Mouse (Mus musculus) lung, embryonic 15.5 days (tissue): ENCODE results near the gene Hagh. TPM values are rescaled to one million over a fixed set of nuclear protein-coding genes. Genes with fewer than 3 reads are reported as not detected.

Experiments used
- ATAC-seq: fragments of 200-750 bp; cut with Nextera tagmentation; 2 replicates; pipeline ENCODE4 v1.8.0; 2017; ENCODE audit warnings: moderate number of reproducible peaks, borderline replicate concordance; ENCODE audit not compliant: low FRiP score, low TSS enrichment; ENCODE audit errors: extremely low read depth
- H3K27ac ChIP-seq: fragments of 300-500 bp; sonication (generic); 2 replicates; pipeline ENCODE4 v1.5.1; 2015; ENCODE audit warnings: moderate library complexity, mild to moderate bottlenecking, inconsistent platforms
- H3K27me3 ChIP-seq: fragments of 300-500 bp; sonication (generic); 2 replicates; pipeline ENCODE4 v1.6.1; 2015; ENCODE audit warnings: inconsistent platforms
- H3K36me3 ChIP-seq: fragments of 300-500 bp; sonication (generic); 2 replicates; pipeline ENCODE4 v1.6.1; 2015; ENCODE audit warnings: inconsistent platforms
- H3K4me1 ChIP-seq: fragments of 300-500 bp; sonication (generic); 2 replicates; pipeline ENCODE4 v1.6.1; 2015; ENCODE audit warnings: inconsistent platforms
- H3K4me2 ChIP-seq: fragments of 300-500 bp; sonication (generic); 2 replicates; pipeline ENCODE4 v1.6.1; 2015; ENCODE audit warnings: inconsistent platforms, mild to moderate bottlenecking, moderate library complexity
- H3K4me3 ChIP-seq: fragments of 300-500 bp; sonication (generic); 2 replicates; pipeline ENCODE4 v1.5.1; 2015; ENCODE audit warnings: mild to moderate bottlenecking, inconsistent platforms
- H3K9ac ChIP-seq: fragments of 300-500 bp; sonication (generic); 2 replicates; pipeline ENCODE4 v1.6.1; 2015; ENCODE audit warnings: inconsistent platforms
- H3K9me3 ChIP-seq: fragments of 300-500 bp; sonication (generic); 2 replicates; pipeline ENCODE4 v1.6.1; 2016; ENCODE audit warnings: inconsistent platforms
- WGBS: fragments of 180-500 bp; shearing (Covaris S2); methylation state at CpG from one replicate; pipeline ENCODE4 v1.1.7; 2015; 5-methylcytosine and 5-hydroxymethylcytosine counted together
- polyA plus RNA-seq: library from polyadenylated mRNA; unstranded; fragments of >200 nt; fragmentation: Nextera tagmentation; extraction: Ambion mirVana; gene quantifications from 2 replicates; pipeline ENCODE4 v1.2.1, GENCODE M21; 2015

Gene Hagh
- polyA plus RNA-seq, 1 experiment from 2014 or later: 32.1 TPM

DNA sequence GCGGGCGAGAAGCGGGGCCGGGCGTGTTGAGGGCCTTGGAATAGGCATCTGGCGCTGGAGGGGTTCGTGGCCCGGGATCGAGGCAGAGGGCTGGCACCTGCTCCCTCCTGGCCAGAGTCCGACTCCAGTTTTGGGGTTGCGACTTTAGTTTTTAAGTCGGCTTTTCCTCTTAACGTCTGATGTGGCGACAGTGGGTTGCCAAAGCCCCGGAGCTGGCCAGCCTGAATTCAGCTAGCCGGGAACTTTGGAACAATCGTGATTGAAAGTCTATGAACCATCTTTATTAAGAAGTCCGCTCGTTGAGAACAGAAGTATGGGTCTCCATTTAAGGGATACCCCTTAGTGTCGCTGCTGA is 10.8 kb downstream of the Hagh start:
- Histone ChIP-seq H3K4me3 (peak overlapping the region; percentile 75), H3K27ac (0 out of 2 replicates have a peak overlapping the region, but pooled peaks have one; percentile 16), H3K4me2 (peak overlapping the region; percentile 82), H3K4me1 (peaks cover 11% of the 10 kb centered on the region), H3K9me3 (no peaks in the 10 kb centered on the region), H3K9ac (peak overlapping the region; percentile 41), H3K27me3 (peaks cover 9% of the 10 kb centered on the region; the same call in 1 of the 2 replicates), H3K36me3 (0 out of 2 replicates have a peak, but pooled peaks cover 3% of the 10 kb centered on the region)
- WGBS: 2% methylated on average over 20 of the region's 20 CpGs
- ATAC-seq: no peak

GRCm38 (mm10) chr17:24851381-24852125 is 11.6 kb downstream of the Hagh start:
- H3K9me3 ChIP-seq: no peaks in the 10 kb centered on the region
- no peak overlapping the region for H3K27ac ChIP-seq
- 75% methylated on average over 10 of the region's 10 CpGs for WGBS
- peak overlapping the region; percentile 75 for H3K4me3 ChIP-seq
- 0 out of 2 replicates have a peak, but pooled peaks cover 3% of the 10 kb centered on the region for H3K36me3 ChIP-seq
- peaks cover 9% of the 10 kb centered on the region; the same call in 1 of the 2 replicates for H3K27me3 ChIP-seq
- no peak for ATAC-seq
- no peak overlapping the region for H3K9ac ChIP-seq
- H3K4me2 ChIP-seq: peak overlapping the region; percentile 82
- H3K4me1 ChIP-seq: peaks cover 11% of the 10 kb centered on the region

- H3K27ac ChIP-seq: no peak overlapping the region
- ATAC-seq: no peak
- no peaks in the 10 kb centered on the region for H3K9me3 ChIP-seq
- peaks cover 4% of the 10 kb centered on the region for H3K4me1 ChIP-seq
- H3K4me3 ChIP-seq: no peak overlapping the region
- peaks cover 9% of the 10 kb centered on the region; the same call in 1 of the 2 replicates for H3K27me3 ChIP-seq
- H3K9ac ChIP-seq: no peak overlapping the region
- H3K4me2 ChIP-seq: no peak overlapping the region
- WGBS: 74% methylated on average over 3 of the region's 3 CpGs
- H3K36me3 ChIP-seq: 0 out of 2 replicates have a peak, but pooled peaks cover 3% of the 10 kb centered on the region
Observed at GRCm38 (mm10) chr17:24855838-24856464, 16.0 kb downstream of the Hagh start.

GRCm38 (mm10) chr17:24856589-24856988 is 16.6 kb downstream of the Hagh start:
- WGBS: 88% methylated on average over 13 of the region's 13 CpGs
- Histone ChIP-seq H3K36me3 (peaks cover 7% of the 10 kb centered on the region; the same call in 1 of the 2 replicates), H3K27me3 (peaks cover 2% of the 10 kb centered on the region; the same call in 1 of the 2 replicates), H3K9ac (no peak overlapping the region), H3K27ac (no peak overlapping the region), H3K4me1 (no peaks in the 10 kb centered on the region), H3K4me2 (no peak overlapping the region), H3K4me3 (no peak overlapping the region), H3K9me3 (no peaks in the 10 kb centered on the region)
- no peak for ATAC-seq

DNA sequence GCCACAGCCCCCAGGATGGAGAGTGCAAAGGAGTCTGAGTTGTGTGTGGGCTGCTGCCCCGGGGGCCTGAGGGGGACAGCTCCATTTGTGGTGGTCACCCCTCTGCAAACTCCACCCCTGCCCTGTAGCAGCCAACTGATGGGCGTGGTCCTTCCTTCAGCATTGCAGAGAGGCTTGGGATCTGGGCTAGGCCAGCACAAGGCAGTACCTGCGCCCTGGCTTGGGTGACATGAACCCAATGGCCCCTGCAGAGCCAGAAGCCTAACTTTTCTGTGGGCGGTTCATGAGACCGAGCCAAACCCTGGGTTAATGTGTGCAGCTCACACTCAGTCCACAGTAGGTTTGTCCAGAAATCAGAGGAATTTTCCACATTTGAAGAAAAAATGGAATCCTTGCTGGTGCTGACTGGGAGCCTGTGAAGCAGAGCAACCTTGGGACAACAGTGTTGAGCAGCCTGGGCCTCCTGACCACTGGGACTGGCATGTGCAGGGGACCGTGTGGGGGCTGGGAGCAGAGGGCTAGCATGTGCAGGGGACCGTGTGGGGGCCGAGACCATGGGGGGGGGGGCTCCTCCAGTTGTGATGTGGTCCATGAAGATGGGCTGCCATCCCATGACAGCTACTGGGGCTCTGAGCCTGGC is 18.0 kb downstream of the Hagh start:
- peaks cover 10% of the 10 kb centered on the region; the same call in 1 of the 2 replicates for H3K36me3 ChIP-seq
- ATAC-seq: no peak
- WGBS: 72% methylated on average over 8 of the region's 8 CpGs
- H3K4me3 ChIP-seq: no peak overlapping the region
- H3K4me2 ChIP-seq: no peak overlapping the region
- H3K9me3 ChIP-seq: no peaks in the 10 kb centered on the region
- H3K4me1 ChIP-seq: no peaks in the 10 kb centered on the region
- H3K9ac ChIP-seq: no peak overlapping the region
- no peaks in the 10 kb centered on the region for H3K27me3 ChIP-seq
- H3K27ac ChIP-seq: no peak overlapping the region

GRCm38 (mm10) chr17:24858967-24859366 is 19.0 kb downstream of the Hagh start:
- no peaks in the 10 kb centered on the region for H3K4me1 ChIP-seq
- H3K9me3 ChIP-seq: no peaks in the 10 kb centered on the region
- no peak overlapping the region for H3K4me3 ChIP-seq
- no peak; the same call in 1 of the 2 replicates for ATAC-seq
- H3K27me3 ChIP-seq: no peaks in the 10 kb centered on the region
- peaks cover 7% of the 10 kb centered on the region; the same call in 1 of the 2 replicates for H3K36me3 ChIP-seq
- no peak overlapping the region for H3K27ac ChIP-seq
- no peak overlapping the region for H3K9ac ChIP-seq
- WGBS: 85% methylated on average over 6 of the region's 6 CpGs
- no peak overlapping the region for H3K4me2 ChIP-seq

- Histone ChIP-seq H3K9me3 (no peaks in the 10 kb centered on the region), H3K4me1 (no peaks in the 10 kb centered on the region), H3K4me2 (no peak overlapping the region), H3K36me3 (peaks cover 7% of the 10 kb centered on the region; the same call in 1 of the 2 replicates), H3K27ac (no peak overlapping the region), H3K9ac (no peak overlapping the region), H3K27me3 (no peaks in the 10 kb centered on the region), H3K4me3 (no peak overlapping the region)
- WGBS: 91% methylated on average over 8 of the region's 8 CpGs
- 0 out of 2 replicates have a peak, but pooled peaks have one; percentile 27 for ATAC-seq
Observed at GRCm38 (mm10) chr17:24860076-24860475, 20.1 kb downstream of the Hagh start.

DNA sequence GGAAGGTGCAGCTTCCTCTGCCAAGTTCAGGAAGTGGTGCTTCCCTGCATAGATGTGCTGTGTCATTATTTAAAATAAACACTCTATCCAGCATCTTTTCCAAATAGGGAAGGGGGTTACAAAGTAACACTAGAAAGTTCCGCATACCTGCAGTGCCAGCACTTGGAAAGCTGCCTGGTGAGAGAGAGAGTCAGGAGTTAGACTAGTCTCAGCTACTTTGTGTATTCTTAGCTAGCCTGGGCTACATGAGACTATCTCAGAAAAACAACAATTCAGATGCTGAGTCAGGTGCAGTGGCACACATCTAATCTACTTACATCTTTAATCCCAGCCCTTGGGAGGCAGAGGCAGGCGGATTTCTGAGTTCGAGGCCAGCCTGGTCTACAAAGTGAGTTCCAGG is 21.8 kb downstream of the Hagh start:
- no peak overlapping the region for H3K9ac ChIP-seq
- peaks cover 7% of the 10 kb centered on the region; the same call in 1 of the 2 replicates for H3K36me3 ChIP-seq
- 92% methylated on average over 3 of the region's 3 CpGs for WGBS
- no peak overlapping the region for H3K27ac ChIP-seq
- no peak overlapping the region for H3K4me2 ChIP-seq
- H3K9me3 ChIP-seq: no peaks in the 10 kb centered on the region
- no peak overlapping the region for H3K4me3 ChIP-seq
- H3K4me1 ChIP-seq: no peaks in the 10 kb centered on the region
- no peak for ATAC-seq
- no peaks in the 10 kb centered on the region for H3K27me3 ChIP-seq

GRCm38 (mm10) chr17:24865776-24866175 is 25.8 kb downstream of the Hagh start, which contains the start of gene Igfals:
Igfals (plus strand) TSS chr17:24865997.
- Histone ChIP-seq H3K27me3 (no peaks in the 10 kb centered on the region), H3K27ac (no peak within 1 kb of the TSS), H3K4me3 (no peak within 1 kb of the TSS), H3K4me1 (no peaks in the 10 kb centered on the region), H3K36me3 (peaks cover 7% of the 10 kb centered on the region; the same call in 1 of the 2 replicates), H3K9ac (no peak within 1 kb of the TSS), H3K4me2 (no peak within 1 kb of the TSS), H3K9me3 (no peaks in the 10 kb centered on the region)
- WGBS: 88% methylated on average over 8 of the region's 8 CpGs
- no peak for ATAC-seq

GRCm38 (mm10) chr17:24867914-24868313 is 28.0 kb downstream of the Hagh start:
- Histone ChIP-seq H3K4me3 (no peak overlapping the region), H3K36me3 (no peaks in the 10 kb centered on the region), H3K27me3 (no peaks in the 10 kb centered on the region), H3K4me2 (no peak overlapping the region), H3K27ac (no peak overlapping the region), H3K4me1 (no peaks in the 10 kb centered on the region), H3K9me3 (no peaks in the 10 kb centered on the region), H3K9ac (no peak overlapping the region)
- no peak for ATAC-seq
- WGBS: 94% methylated on average over 10 of the region's 10 CpGs

DNA sequence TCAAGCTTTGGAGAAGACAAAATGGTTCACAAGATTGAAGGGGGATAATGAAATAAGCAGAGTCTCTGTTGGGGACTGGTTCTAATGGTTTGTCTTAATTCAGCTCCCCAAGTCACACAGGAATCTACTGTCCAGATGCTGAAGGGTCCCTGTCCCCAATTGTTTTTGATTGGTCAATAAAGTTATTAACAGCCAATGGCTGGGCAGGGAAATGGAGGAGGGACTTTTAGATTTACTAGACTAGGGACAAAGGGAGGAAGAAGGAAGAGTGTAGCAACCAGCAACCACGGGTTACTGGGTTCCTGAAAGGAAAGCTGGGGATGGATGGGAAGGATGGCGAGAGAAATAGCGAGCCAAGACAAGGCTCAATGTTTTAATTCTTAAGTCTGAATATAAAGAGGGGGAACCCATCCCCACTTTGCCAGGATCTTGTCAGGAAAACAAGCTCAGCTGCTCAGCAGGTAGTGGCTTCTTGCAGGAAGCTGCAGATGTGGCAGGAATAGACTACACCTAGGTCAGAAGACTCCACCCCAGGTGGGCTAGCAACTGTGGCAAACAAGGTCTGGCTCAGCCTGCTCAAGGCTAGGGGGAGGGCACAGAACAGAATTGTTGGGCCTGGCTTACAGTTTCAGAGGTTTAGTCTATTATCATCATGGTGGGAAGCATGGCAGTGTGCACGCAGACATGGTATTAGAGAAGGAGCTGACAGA is 33.9 kb downstream of the Hagh start:
- Histone ChIP-seq H3K4me2 (no peak overlapping the region), H3K4me1 (peaks cover 5% of the 10 kb centered on the region; the same call in 1 of the 2 replicates), H3K4me3 (no peak overlapping the region), H3K9me3 (no peaks in the 10 kb centered on the region), H3K27ac (no peak overlapping the region), H3K36me3 (no peaks in the 10 kb centered on the region), H3K9ac (no peak overlapping the region), H3K27me3 (no peaks in the 10 kb centered on the region)
- no peak for ATAC-seq
- WGBS: 37% methylated on average over 4 of the region's 4 CpGs
